Mouse (Mus musculus) spleen, adult 2 months (tissue): ENCODE data around the gene Iqgap2.

Source experiments
- CTCF ChIP-seq: fragments of 200-500 bp; IDR thresholded peaks from 2 replicates; pipeline ENCODE4 v1.5.1; 2011; ENCODE audit warnings: mild to moderate bottlenecking, inconsistent platforms; ENCODE audit not compliant: insufficient read depth, insufficient read length, insufficient replicate concordance; ENCODE audit errors: extremely low read depth
- POLR2A ChIP-seq: fragments of 200-500 bp; IDR thresholded peaks from 2 replicates; pipeline ENCODE4 v1.6.1; 2011; ENCODE audit warnings: low read depth, low read length, inconsistent platforms

GRCm38 (mm10) chr13:95712570-95713268 lies 179.0 kb downstream of the Iqgap2 start:
- TF ChIP-seq CTCF (no peak), POLR2A (no peak)
